Mouse (Mus musculus) stomach, embryonic 16.5 days (tissue): ENCODE measurements around the gene Ybx3. TPM values are rescaled to one million over a fixed set of nuclear protein-coding genes. Genes with fewer than 3 reads are reported as not detected.

Experiments
- ATAC-seq: fragments of 200-750 bp; cut with Nextera tagmentation; 2 replicates; pipeline ENCODE4 v1.8.0; 2017; ENCODE audit warnings: moderate number of reproducible peaks, moderate TSS enrichment; ENCODE audit not compliant: insufficient read depth, low FRiP score
- H3K27ac ChIP-seq: fragments of 300-500 bp; sonication (generic); 2 replicates; pipeline ENCODE4 v1.5.1; 2014; ENCODE audit warnings: low read length
- H3K27me3 ChIP-seq: fragments of 300-500 bp; sonication (generic); 2 replicates; pipeline ENCODE4 v1.6.1; 2014; ENCODE audit warnings: low read length, control low read depth, mixed read lengths; ENCODE audit not compliant: control insufficient read depth, insufficient read depth
- H3K36me3 ChIP-seq: fragments of 300-500 bp; sonication (generic); 2 replicates; pipeline ENCODE4 v1.6.1; 2014; ENCODE audit warnings: low read length; ENCODE audit not compliant: control insufficient read depth, insufficient read depth
- H3K4me1 ChIP-seq: fragments of 300-500 bp; sonication (generic); 2 replicates; pipeline ENCODE4 v1.6.1; 2014; ENCODE audit warnings: low read length, control low read depth, mixed read lengths; ENCODE audit not compliant: control insufficient read depth, insufficient read depth
- H3K4me2 ChIP-seq: fragments of 300-500 bp; sonication (generic); 2 replicates; pipeline ENCODE4 v1.6.1; 2014; ENCODE audit warnings: low read depth, low read length, mixed read lengths
- H3K4me3 ChIP-seq: fragments of 300-500 bp; sonication (generic); replicated peaks from 2 replicates; pipeline ENCODE4 v1.5.1; 2014; ENCODE audit warnings: mild to moderate bottlenecking, low read length
- H3K9ac ChIP-seq: fragments of 300-500 bp; sonication (generic); 2 replicates; pipeline ENCODE4 v1.6.1; 2014; ENCODE audit warnings: low read length
- H3K9me3 ChIP-seq: fragments of 300-500 bp; sonication (generic); replicated peaks from 2 replicates; pipeline ENCODE4 v1.6.1; 2016; ENCODE audit warnings: low read length, control low read depth; ENCODE audit not compliant: control insufficient read depth
- WGBS: fragments of 180-500 bp; shearing (Covaris S2); extraction: QIAGEN DNeasy Blood & Tissue Kit; methylation state at CpG from one replicate; pipeline ENCODE4 v1.1.7; 2014; 5-methylcytosine and 5-hydroxymethylcytosine counted together
- polyA plus RNA-seq: library from polyadenylated mRNA; unstranded; fragments of >200 nt; fragmentation: Nextera tagmentation; extraction: Ambion mirVana; gene quantifications from 2 replicates; pipeline ENCODE4 v1.2.1, GENCODE M21; 2015

The Ybx3 gene
- polyA plus RNA-seq, 1 experiment from 2014 or later, result 39.8 TPM

- peak; percentile 69 for ATAC-seq
Measured at GRCm38 (mm10) chr6:131387221-131388039, 846 bp downstream of the Ybx3 start.

GRCm38 (mm10) chr6:131386416-131387019, 1.8 kb downstream of the Ybx3 start:
- Histone ChIP-seq H3K4me2 (peak overlapping the region; percentile 55), H3K4me3 (peak overlapping the region; percentile 96), H3K4me1 (peaks cover 34% of the 10 kb centered on the region), H3K9ac (peak overlapping the region; percentile 94; the same call in 1 of the 2 replicates), H3K27ac (peak overlapping the region; percentile 91; the same call in 1 of the 2 replicates), H3K9me3 (no peaks in the 10 kb centered on the region), H3K36me3 (no peaks in the 10 kb centered on the region), H3K27me3 (no peaks in the 10 kb centered on the region)
- 50% methylated on average over 9 of the region's 9 CpGs for WGBS
- no peak for ATAC-seq

More at GRCm38 (mm10) chr6:131387221-131388039, 846 bp downstream of the Ybx3 start:
- H3K27me3 ChIP-seq, result no peaks in the 10 kb centered on the region
- under 1% methylated on average over 43 of the region's 43 CpGs for WGBS
- H3K27ac ChIP-seq, result peak overlapping the region; percentile 91
- H3K4me3 ChIP-seq, result peak overlapping the region; percentile 96
- peak overlapping the region; percentile 94 for H3K9ac ChIP-seq
- peaks cover 28% of the 10 kb centered on the region for H3K4me1 ChIP-seq
- no peaks in the 10 kb centered on the region for H3K9me3 ChIP-seq
- H3K36me3 ChIP-seq, result no peaks in the 10 kb centered on the region
- peak overlapping the region; percentile 55 for H3K4me2 ChIP-seq

- no peaks in the 10 kb centered on the region for H3K9me3 ChIP-seq
- no peaks in the 10 kb centered on the region for H3K36me3 ChIP-seq
- no peak overlapping the region for H3K4me3 ChIP-seq
- no peak overlapping the region for H3K9ac ChIP-seq
- WGBS, result 90% methylated on average over 1 of the region's 1 CpGs
- H3K27me3 ChIP-seq, result no peaks in the 10 kb centered on the region
- H3K4me1 ChIP-seq, result peaks cover 34% of the 10 kb centered on the region
- no peak overlapping the region for H3K27ac ChIP-seq
- H3K4me2 ChIP-seq, result peak overlapping the region; percentile 55; the same call in 1 of the 2 replicates
- no peak for ATAC-seq
Measured at GRCm38 (mm10) chr6:131385469-131385868, 2.8 kb downstream of the Ybx3 start.

GRCm38 (mm10) chr6:131383713-131384330, 4.5 kb downstream of the Ybx3 start:
- H3K4me3 ChIP-seq, result no peak overlapping the region
- H3K27ac ChIP-seq, result no peak overlapping the region
- H3K9ac ChIP-seq, result no peak overlapping the region
- H3K36me3 ChIP-seq, result peaks cover 13% of the 10 kb centered on the region
- 37% methylated on average over 6 of the region's 6 CpGs for WGBS
- peaks cover 33% of the 10 kb centered on the region for H3K4me1 ChIP-seq
- H3K4me2 ChIP-seq, result no peak overlapping the region
- ATAC-seq, result no peak
- H3K9me3 ChIP-seq, result no peaks in the 10 kb centered on the region
- H3K27me3 ChIP-seq, result no peaks in the 10 kb centered on the region

GRCm38 (mm10) chr6:131382984-131383337, 5.3 kb downstream of the Ybx3 start:
- no peak for ATAC-seq
- H3K36me3 ChIP-seq, result peaks cover 17% of the 10 kb centered on the region
- H3K27me3 ChIP-seq, result no peaks in the 10 kb centered on the region
- H3K9ac ChIP-seq, result no peak overlapping the region
- 38% methylated on average over 3 of the region's 3 CpGs for WGBS
- no peaks in the 10 kb centered on the region for H3K9me3 ChIP-seq
- H3K4me1 ChIP-seq, result peaks cover 30% of the 10 kb centered on the region
- H3K4me2 ChIP-seq, result peak overlapping the region; percentile 34; the same call in 1 of the 2 replicates
- peak overlapping the region; percentile 77 for H3K27ac ChIP-seq
- no peak overlapping the region for H3K4me3 ChIP-seq

GRCm38 (mm10) chr6:131382232-131382983, 5.9 kb downstream of the Ybx3 start:
- H3K9me3 ChIP-seq, result no peaks in the 10 kb centered on the region
- H3K4me3 ChIP-seq, result no peak overlapping the region
- peak overlapping the region; percentile 34 for H3K4me2 ChIP-seq
- H3K27ac ChIP-seq, result peak overlapping the region; percentile 77
- H3K27me3 ChIP-seq, result no peaks in the 10 kb centered on the region
- 52% methylated on average over 14 of the region's 14 CpGs for WGBS
- H3K36me3 ChIP-seq, result peaks cover 22% of the 10 kb centered on the region
- H3K9ac ChIP-seq, result peak overlapping the region; percentile 8; the same call in 1 of the 2 replicates
- H3K4me1 ChIP-seq, result peaks cover 30% of the 10 kb centered on the region
- peak; percentile 68 for ATAC-seq

GRCm38 (mm10) chr6:131378858-131379428, 9.3 kb downstream of the Ybx3 start:
- H3K27me3 ChIP-seq, result no peaks in the 10 kb centered on the region
- H3K4me2 ChIP-seq, result no peak overlapping the region
- H3K36me3 ChIP-seq, result peaks cover 31% of the 10 kb centered on the region
- WGBS, result 93% methylated on average over 18 of the region's 18 CpGs
- peaks cover 18% of the 10 kb centered on the region; the same call in 1 of the 2 replicates for H3K4me1 ChIP-seq
- ATAC-seq, result no peak
- no peak overlapping the region for H3K27ac ChIP-seq
- no peak overlapping the region for H3K4me3 ChIP-seq
- no peak overlapping the region for H3K9ac ChIP-seq
- H3K9me3 ChIP-seq, result no peaks in the 10 kb centered on the region

GRCm38 (mm10) chr6:131377378-131377777, 10.9 kb downstream of the Ybx3 start:
- Histone ChIP-seq H3K27ac (no peak overlapping the region), H3K4me3 (no peak overlapping the region), H3K36me3 (peaks cover 31% of the 10 kb centered on the region), H3K4me1 (peaks cover 6% of the 10 kb centered on the region; the same call in 1 of the 2 replicates), H3K9ac (no peak overlapping the region), H3K9me3 (no peaks in the 10 kb centered on the region), H3K27me3 (no peaks in the 10 kb centered on the region), H3K4me2 (no peak overlapping the region)
- WGBS, result 94% methylated on average over 5 of the region's 5 CpGs
- ATAC-seq, result no peak
